Mouse (Mus musculus) layer of hippocampus, postnatal 10 days (tissue): Measurements from ENCODE around the gene Vmn1r219. TPM values are rescaled to one million over a fixed set of nuclear protein-coding genes. Genes with fewer than 3 reads are reported as not detected.
A peak's percentile ranks its signal among the peaks of the same experiment; 100 is the strongest.
"Not testable (repeated sequence)": the region's sequence is repeated elsewhere in the genome, so short reads cannot be mapped to it uniquely, and the experiment has no call there.

Experiments
- DNase-seq, 2 experiments: peaks; one replicate each; pipeline ENCODE4 v3.0.0; 2021; ENCODE audit warnings: low spot score in 2 of 2
- long read RNA-seq: library from polyadenylated mRNA; stranded (forward); transcript quantifications from one replicate; pipeline ENCODE4 v2.0.0, GENCODE M21; 2023
- total RNA-seq, 2 experiments: library from RNA; stranded (reverse); gene quantifications; 2 replicates each; pipeline ENCODE4 v1.2.3; 2021

Vmn1r219 gene
- total RNA-seq: not detected
- long read RNA-seq: 0 reads

GRCm38 (mm10) chr13:23159012-23159411 lies at the start of gene Vmn1r219:
TSS of gene Vmn1r219 (plus strand) at chr13:23159312.
- DNase-seq: no peak

- DNase-seq: not testable (repeated sequence)
These were observed 41.0 kb upstream of the Vmn1r219 start, which contains the start of gene Vmn1r217 for GRCm38 (mm10) chr13:23118126-23118525. TSS of gene Vmn1r217 (minus strand) at chr13:23118226.

GRCm38 (mm10) chr13:23120611-23121010 lies 38.5 kb upstream of the Vmn1r219 start:
- DNase-seq: no peak

GRCm38 (mm10) chr13:23133099-23133498 lies 26.0 kb upstream of the Vmn1r219 start, which contains the start of gene Vmn1r218:
TSS of gene Vmn1r218 (plus strand) at chr13:23133155.
- no peak for DNase-seq

- no peak for DNase-seq
These were observed 25.6 kb upstream of the Vmn1r219 start for GRCm38 (mm10) chr13:23133501-23133900.

- DNase-seq: peak; percentile 19 to 36
These were observed 20.2 kb upstream of the Vmn1r219 start for GRCm38 (mm10) chr13:23138880-23139279.

GRCm38 (mm10) chr13:23157848-23158247 lies 1.3 kb upstream of the Vmn1r219 start:
- no peak for DNase-seq

GRCm38 (mm10) chr13:23166471-23166870 lies 7.4 kb downstream of the Vmn1r219 start:
- not testable (repeated sequence) for DNase-seq

- no peak for DNase-seq
These were observed 28.8 kb downstream of the Vmn1r219 start, which contains the start of gene Vmn1r220 for GRCm38 (mm10) chr13:23187875-23188274. TSS of gene Vmn1r220 (minus strand) at chr13:23187975.

- not testable (repeated sequence) for DNase-seq
These were observed 44.8 kb downstream of the Vmn1r219 start for GRCm38 (mm10) chr13:23203885-23204284.

- DNase-seq: not testable (repeated sequence)
These were observed 54.7 kb downstream of the Vmn1r219 start, which contains the start of gene Vmn1r221 for GRCm38 (mm10) chr13:23213827-23214226. TSS of gene Vmn1r221 (plus strand) at chr13:23214127.

Other genes starting within 250 kb of the Vmn1r219 start
- gene Vmn1r213, start 151.7 kb upstream of the Vmn1r219 start, total RNA-seq: not detected
- not detected for gene Vmn1r214, start 128.9 kb upstream of the Vmn1r219 start, total RNA-seq
- not detected for gene Vmn1r215, start 91.3 kb upstream of the Vmn1r219 start, total RNA-seq
- not detected for gene Vmn1r217, start 41.1 kb upstream of the Vmn1r219 start, total RNA-seq
- not detected for gene Vmn1r218, start 26.2 kb upstream of the Vmn1r219 start, total RNA-seq
- gene Vmn1r220, start 28.7 kb downstream of the Vmn1r219 start, total RNA-seq: not detected
- not detected for gene Vmn1r221, start 54.8 kb downstream of the Vmn1r219 start, total RNA-seq
- gene Vmn1r222, start 76.6 kb downstream of the Vmn1r219 start, total RNA-seq: not detected
- gene Vmn1r223, start 87.8 kb downstream of the Vmn1r219 start, total RNA-seq: not detected
- gene Zfp322a, start 209.9 kb downstream of the Vmn1r219 start, total RNA-seq: 10 to 100 TPM; 37.0 to 40.8 TPM